Mouse (Mus musculus) stomach, embryonic 14.5 days (tissue): ENCODE data around the gene Snx8. TPM values are rescaled to one million over a fixed set of nuclear protein-coding genes. Genes with fewer than 3 reads are reported as not detected.

Experiments
- ATAC-seq: fragments of 200-750 bp; cut with Nextera tagmentation; 2 replicates; pipeline ENCODE4 v1.8.0; 2017; ENCODE audit warnings: low read depth, moderate TSS enrichment; ENCODE audit not compliant: insufficient number of reproducible peaks, insufficient read depth, low FRiP score
- H3K27ac ChIP-seq: fragments of 300-500 bp; sonication (generic); 2 replicates; pipeline ENCODE4 v1.5.1; 2014; ENCODE audit warnings: mild to moderate bottlenecking, low read length, moderate library complexity, mixed read lengths
- H3K27me3 ChIP-seq: fragments of 300-500 bp; sonication (generic); 2 replicates; pipeline ENCODE4 v1.6.1; 2014; ENCODE audit warnings: low read length, control low read depth, mixed read lengths; ENCODE audit not compliant: control insufficient read depth, insufficient read depth
- H3K36me3 ChIP-seq: fragments of 300-500 bp; sonication (generic); 2 replicates; pipeline ENCODE4 v1.6.1; 2014; ENCODE audit warnings: mild to moderate bottlenecking, control low read depth, low read length, moderate library complexity, mixed read lengths; ENCODE audit not compliant: control insufficient read depth, insufficient read depth
- H3K4me1 ChIP-seq: fragments of 300-500 bp; sonication (generic); 2 replicates; pipeline ENCODE4 v1.6.1; 2014; ENCODE audit warnings: low read length, control low read depth, mixed read lengths; ENCODE audit not compliant: control insufficient read depth, insufficient read depth
- H3K4me2 ChIP-seq: fragments of 300-500 bp; sonication (generic); replicated peaks from 2 replicates; pipeline ENCODE4 v1.6.1; 2014; ENCODE audit warnings: low read depth, low read length, control low read depth
- H3K4me3 ChIP-seq: fragments of 300-500 bp; sonication (generic); 2 replicates; pipeline ENCODE4 v1.5.1; 2014; ENCODE audit warnings: low read depth, low read length, control low read depth
- H3K9ac ChIP-seq: fragments of 300-500 bp; sonication (generic); replicated peaks from 2 replicates; pipeline ENCODE4 v1.6.1; 2014; ENCODE audit warnings: low read depth, mild to moderate bottlenecking, control low read depth, low read length, moderate library complexity, mixed read lengths
- H3K9me3 ChIP-seq: fragments of 300-500 bp; sonication (generic); 2 replicates; pipeline ENCODE4 v1.6.1; 2016; ENCODE audit warnings: low read depth, low read length, control low read depth; ENCODE audit not compliant: control insufficient read depth
- WGBS: fragments of 180-500 bp; shearing (Covaris S2); extraction: QIAGEN DNeasy Blood & Tissue Kit; methylation state at CpG from one replicate; pipeline ENCODE4 v1.1.7; 2014; 5-methylcytosine and 5-hydroxymethylcytosine counted together
- polyA plus RNA-seq: library from polyadenylated mRNA; unstranded; fragments of >200 nt; fragmentation: Nextera tagmentation; extraction: Ambion mirVana; gene quantifications from 2 replicates; pipeline ENCODE4 v1.2.1, GENCODE M21; 2014

The Snx8 gene
- polyA plus RNA-seq, 1 experiment from 2014 or later: 9.1 TPM

DNA sequence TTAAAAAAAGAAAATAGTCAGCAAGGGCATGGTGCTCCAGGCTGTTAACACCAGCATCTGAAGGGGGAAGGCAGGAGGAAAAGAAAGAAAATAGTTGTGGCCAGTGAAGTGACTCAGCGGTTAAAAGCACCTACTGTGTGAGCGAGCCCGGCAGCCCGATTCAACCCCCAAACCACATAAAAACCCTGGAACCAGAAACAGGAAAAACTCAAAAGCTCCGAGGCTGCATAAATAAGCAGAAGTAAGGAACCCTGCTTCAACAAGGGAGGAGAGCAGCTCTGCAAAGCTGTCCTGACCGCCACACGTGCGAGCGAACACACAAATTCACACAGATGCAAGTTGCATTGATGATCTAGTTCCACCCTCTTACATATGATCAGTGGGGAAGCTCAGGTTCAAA, 39.2 kb downstream of the Snx8 start:
- WGBS: 95% methylated on average over 9 of the region's 9 CpGs
- no peak overlapping the region for H3K9ac ChIP-seq
- no peak overlapping the region for H3K27ac ChIP-seq
- H3K4me2 ChIP-seq: no peak overlapping the region
- H3K4me3 ChIP-seq: no peak overlapping the region
- no peaks in the 10 kb centered on the region for H3K9me3 ChIP-seq
- H3K36me3 ChIP-seq: peaks cover 24% of the 10 kb centered on the region
- no peaks in the 10 kb centered on the region for H3K4me1 ChIP-seq
- no peak for ATAC-seq
- no peaks in the 10 kb centered on the region for H3K27me3 ChIP-seq

DNA sequence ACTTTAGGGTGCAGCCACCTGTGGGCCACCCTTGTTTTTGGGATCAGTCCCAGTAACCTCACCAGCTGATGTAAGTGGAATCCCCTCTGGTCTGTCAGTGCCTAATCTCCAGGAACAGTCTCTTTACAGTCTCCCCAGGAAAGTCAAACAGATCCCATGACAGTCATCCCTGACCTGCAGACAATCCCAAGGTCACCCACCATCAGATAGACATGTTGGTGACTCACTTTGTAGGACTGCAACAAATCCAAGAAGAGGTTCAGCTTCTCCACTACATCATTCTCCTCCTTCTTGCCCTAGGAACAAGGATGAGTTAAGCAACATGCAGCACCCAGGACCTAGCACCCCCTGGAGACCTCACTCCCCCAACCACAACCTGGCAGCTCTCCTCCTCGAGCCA, 43.0 kb downstream of the Snx8 start:
- no peaks in the 10 kb centered on the region for H3K27me3 ChIP-seq
- H3K9ac ChIP-seq: no peak overlapping the region
- no peak overlapping the region for H3K4me2 ChIP-seq
- ATAC-seq: no peak
- WGBS: 88% methylated on average over 1 of the region's 1 CpGs
- H3K36me3 ChIP-seq: peaks cover 7% of the 10 kb centered on the region
- H3K4me1 ChIP-seq: no peaks in the 10 kb centered on the region
- no peak overlapping the region for H3K27ac ChIP-seq
- H3K9me3 ChIP-seq: no peaks in the 10 kb centered on the region
- no peak overlapping the region for H3K4me3 ChIP-seq

DNA sequence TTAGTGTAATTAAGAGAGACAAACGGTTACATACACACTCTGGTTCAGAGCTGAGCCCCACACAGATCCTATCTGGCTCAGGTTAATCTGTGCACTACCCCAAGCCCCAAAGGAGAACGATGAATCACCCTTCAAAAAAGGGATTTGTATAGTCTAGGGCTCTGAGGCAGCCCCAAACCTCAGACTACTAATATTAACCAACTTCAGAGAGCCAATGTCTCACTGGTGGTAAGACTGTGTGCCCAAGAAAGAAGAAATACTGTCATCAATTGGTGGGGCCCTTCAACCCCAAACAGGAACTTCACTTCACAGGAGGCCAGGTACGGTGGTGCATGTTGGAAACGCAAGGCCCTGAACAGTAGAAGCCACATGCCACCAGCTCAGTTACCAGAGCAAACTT, 43.8 kb downstream of the Snx8 start:
- WGBS: 92% methylated on average over 4 of the region's 4 CpGs
- no peak for ATAC-seq

DNA sequence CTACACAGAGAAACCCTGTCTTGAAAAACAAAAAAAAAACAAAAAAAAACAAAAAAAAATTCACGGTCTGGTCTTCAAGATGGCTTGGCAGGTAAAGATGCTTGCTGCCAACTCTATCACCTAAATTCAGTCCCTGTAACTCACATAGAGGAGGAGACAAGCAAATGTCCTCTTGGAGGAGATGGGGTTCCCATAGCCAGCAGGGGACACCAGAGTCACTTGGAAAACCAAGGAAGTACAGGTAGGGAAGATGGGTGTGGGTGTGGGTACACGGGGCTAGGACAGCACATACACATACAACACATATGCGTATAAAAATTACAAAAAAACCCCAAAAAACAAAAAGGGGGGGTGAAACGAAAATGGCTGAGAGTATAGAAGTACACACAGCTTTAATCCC, 46.2 kb downstream of the Snx8 start:
- Histone ChIP-seq H3K36me3 (peaks cover 5% of the 10 kb centered on the region), H3K4me3 (no peak overlapping the region), H3K27me3 (no peaks in the 10 kb centered on the region), H3K4me1 (no peaks in the 10 kb centered on the region), H3K9me3 (no peaks in the 10 kb centered on the region), H3K9ac (no peak overlapping the region), H3K27ac (no peak overlapping the region), H3K4me2 (no peak overlapping the region)
- ATAC-seq: no peak
- WGBS: 88% methylated on average over 4 of the region's 4 CpGs

More for the DNA sequence above, 43.8 kb downstream of the Snx8 start:
- Histone ChIP-seq H3K4me3 (no peak overlapping the region), H3K36me3 (peaks cover 5% of the 10 kb centered on the region), H3K9ac (no peak overlapping the region), H3K9me3 (no peaks in the 10 kb centered on the region), H3K27me3 (no peaks in the 10 kb centered on the region), H3K4me1 (no peaks in the 10 kb centered on the region), H3K27ac (no peak overlapping the region), H3K4me2 (no peak overlapping the region)

DNA sequence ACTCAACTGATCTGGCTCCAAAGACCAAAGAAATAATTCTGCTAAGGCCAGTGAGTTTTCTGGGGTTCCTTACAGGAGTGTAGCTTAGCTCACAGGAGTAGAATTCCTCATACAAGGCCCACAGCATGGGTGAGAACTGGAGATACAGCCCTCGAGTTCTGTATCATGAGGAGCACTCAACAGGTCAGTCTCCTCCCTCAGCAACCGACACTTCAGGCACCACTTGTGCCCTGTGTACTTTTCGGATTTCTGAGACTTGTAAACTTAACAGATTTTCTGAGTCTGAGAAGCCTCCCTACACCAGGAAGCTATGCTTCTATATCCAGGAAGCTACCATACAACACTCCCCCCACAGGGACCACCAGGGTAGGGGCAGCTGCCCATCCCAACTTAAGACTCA, 49.2 kb downstream of the Snx8 start:
- H3K4me3 ChIP-seq: no peak overlapping the region
- no peak for ATAC-seq
- no peaks in the 10 kb centered on the region; the same call in 1 of the 2 replicates for H3K36me3 ChIP-seq
- no peak overlapping the region for H3K9ac ChIP-seq
- no peak overlapping the region for H3K4me2 ChIP-seq
- WGBS: 83% methylated on average over 3 of the region's 3 CpGs
- no peak overlapping the region for H3K27ac ChIP-seq
- H3K4me1 ChIP-seq: no peaks in the 10 kb centered on the region
- H3K27me3 ChIP-seq: no peaks in the 10 kb centered on the region
- H3K9me3 ChIP-seq: no peaks in the 10 kb centered on the region

DNA sequence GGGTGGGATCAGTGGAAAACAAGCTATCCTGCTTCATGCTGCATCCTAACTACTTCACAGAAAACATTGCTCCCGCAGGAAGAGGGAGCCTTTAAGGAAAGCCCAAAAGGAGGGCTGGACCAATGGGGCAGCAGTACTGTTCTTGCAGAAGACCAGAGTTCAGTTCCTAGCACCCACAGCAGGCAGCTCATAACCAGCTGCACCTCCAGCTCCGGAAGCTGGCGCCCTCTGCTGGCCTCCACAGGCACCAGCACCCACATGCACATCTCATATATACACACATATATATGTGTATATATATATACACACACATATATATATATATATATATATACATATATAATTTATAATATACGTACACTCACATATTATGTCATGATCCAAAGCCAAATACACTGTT, 50.3 kb downstream of the Snx8 start:
- Histone ChIP-seq H3K9me3 (no peaks in the 10 kb centered on the region), H3K27ac (no peak overlapping the region)

DNA sequence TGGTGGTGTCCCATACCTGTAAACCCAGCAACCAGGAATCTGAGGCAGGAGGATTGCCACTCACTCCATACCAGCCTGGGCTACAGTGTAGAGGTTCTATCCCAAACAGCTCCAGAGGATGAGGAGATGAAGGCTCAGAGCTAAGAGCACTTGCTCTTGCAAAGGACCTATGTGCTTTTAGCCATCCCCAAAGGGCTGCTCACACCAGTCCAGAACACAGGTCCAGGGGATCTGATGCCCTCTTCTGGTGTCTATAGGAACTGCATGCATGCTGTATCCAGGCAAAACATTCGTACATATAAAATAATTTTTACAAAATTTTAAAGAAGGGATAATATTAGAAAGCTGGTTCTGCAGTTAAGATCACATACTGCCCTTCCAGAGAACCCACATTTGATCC, 52.4 kb downstream of the Snx8 start:
- Histone ChIP-seq H3K4me2 (no peak overlapping the region), H3K27ac (no peak overlapping the region), H3K36me3 (no peaks in the 10 kb centered on the region; the same call in 1 of the 2 replicates), H3K9me3 (no peaks in the 10 kb centered on the region), H3K27me3 (no peaks in the 10 kb centered on the region), H3K9ac (no peak overlapping the region), H3K4me1 (0 out of 2 replicates have a peak, but pooled peaks cover 2% of the 10 kb centered on the region), H3K4me3 (no peak overlapping the region)
- no peak for ATAC-seq
- WGBS: 79% methylated on average over 1 of the region's 1 CpGs

More for the DNA sequence above, 50.3 kb downstream of the Snx8 start:
- H3K9ac ChIP-seq: no peak overlapping the region
- no peaks in the 10 kb centered on the region; the same call in 1 of the 2 replicates for H3K36me3 ChIP-seq
- no peak overlapping the region for H3K4me2 ChIP-seq
- no peaks in the 10 kb centered on the region for H3K27me3 ChIP-seq
- no peaks in the 10 kb centered on the region for H3K4me1 ChIP-seq
- 95% methylated on average over 4 of the region's 4 CpGs for WGBS
- H3K4me3 ChIP-seq: no peak overlapping the region
- no peak for ATAC-seq

DNA sequence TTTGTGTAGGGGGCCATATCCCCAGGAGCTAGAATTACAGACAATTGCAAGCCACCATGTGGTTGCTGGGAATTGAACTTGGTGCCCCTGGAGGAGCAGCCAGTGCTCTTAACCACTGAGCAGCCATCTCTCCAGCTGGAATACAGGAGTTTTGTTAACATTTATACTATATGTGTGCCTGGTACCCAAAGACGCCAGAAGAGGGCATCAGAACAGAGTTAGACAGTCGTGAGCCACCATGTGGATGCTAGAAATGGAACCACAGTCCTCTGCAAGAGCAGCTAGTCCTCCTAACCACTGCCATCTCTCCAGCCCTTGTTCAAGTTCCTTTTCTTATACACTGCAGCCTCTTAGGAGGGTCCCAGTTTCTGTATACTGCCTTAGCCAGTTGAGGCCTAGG, 55.4 kb downstream of the Snx8 start:
- Histone ChIP-seq H3K36me3 (peaks cover 1% of the 10 kb centered on the region; the same call in 1 of the 2 replicates), H3K4me3 (no peak overlapping the region), H3K27me3 (no peaks in the 10 kb centered on the region), H3K27ac (no peak overlapping the region), H3K4me2 (no peak overlapping the region), H3K4me1 (peaks cover 11% of the 10 kb centered on the region), H3K9me3 (no peaks in the 10 kb centered on the region), H3K9ac (no peak overlapping the region)
- WGBS: 44% methylated on average over 2 of the region's 2 CpGs
- no peak for ATAC-seq

DNA sequence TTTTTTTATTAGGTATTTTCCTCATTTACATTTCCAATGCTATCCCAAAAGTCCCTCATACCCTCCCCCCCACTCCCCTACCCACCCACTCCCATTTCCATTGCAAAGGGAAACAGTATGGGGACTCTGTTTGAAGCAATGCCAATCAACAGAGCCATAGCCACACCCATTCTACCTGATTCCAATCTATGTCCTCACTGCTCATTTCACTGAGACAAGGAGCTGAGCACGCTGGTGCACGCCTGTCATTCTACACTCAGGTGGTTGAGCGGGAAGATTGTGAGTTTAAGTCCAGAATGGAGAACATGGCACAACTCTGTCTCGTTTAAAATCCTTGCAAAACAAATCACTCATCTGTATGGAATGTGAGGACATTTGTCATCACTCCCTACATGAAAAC, 56.5 kb downstream of the Snx8 start:
- Histone ChIP-seq H3K9ac (no peak overlapping the region), H3K4me3 (no peak overlapping the region), H3K4me1 (peaks cover 11% of the 10 kb centered on the region), H3K4me2 (peak overlapping the region; percentile 62; the same call in 1 of the 2 replicates), H3K27me3 (no peaks in the 10 kb centered on the region), H3K36me3 (peaks cover 11% of the 10 kb centered on the region; the same call in 1 of the 2 replicates), H3K27ac (no peak overlapping the region), H3K9me3 (no peaks in the 10 kb centered on the region)
- ATAC-seq: no peak
- WGBS: 44% methylated on average over 4 of the region's 4 CpGs
